Mouse (Mus musculus): ENCODE measurements around the gene Mrpl24.

DNA sequence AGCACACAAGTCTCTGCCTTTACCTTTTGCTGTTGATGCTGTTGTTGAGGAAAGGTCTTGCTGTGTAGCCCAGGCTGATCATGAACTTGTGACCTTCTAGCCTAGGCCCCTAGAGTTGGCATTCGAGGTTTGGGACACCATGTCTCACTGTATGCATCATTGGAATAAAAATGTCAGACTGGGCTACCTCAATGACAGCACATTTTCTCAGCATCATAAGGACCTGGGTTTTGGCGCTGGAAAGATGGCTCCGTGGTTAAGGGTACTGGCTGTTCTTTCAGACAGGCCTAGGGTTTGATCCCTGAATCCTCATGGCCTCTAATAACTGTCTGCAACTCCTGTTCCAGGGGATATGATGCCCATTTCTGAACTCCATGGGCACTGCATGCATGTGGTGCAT is 19.5 kb upstream of the Mrpl24 start:
- no peak for TF ChIP-seq UBTF (IDR thresholded peaks at IDR 0.05; ENCODE audit: low read depth, low read length)
- no peak for TF ChIP-seq MAFK (IDR thresholded peaks at IDR 0.05; ENCODE audit: insufficient replicate concordance, low read length)
- no peak for TF ChIP-seq MXI1 (IDR thresholded peaks at IDR 0.05; ENCODE audit: low read depth, low read length)
- TF ChIP-seq USF1 (IDR thresholded peaks at IDR 0.05; ENCODE audit: low read depth, low read length): no peak
- TF ChIP-seq CHD2 (IDR thresholded peaks at IDR 0.05; ENCODE audit: low read length): no peak
- no peak for TF ChIP-seq CTCF (conservative IDR thresholded peaks at IDR 0.05 in 1 of 2, IDR thresholded peaks at IDR 0.05 in 1 of 2; ENCODE audit: low read depth in 2 of 2, low read length in 2 of 2)
- TF ChIP-seq MYC (IDR thresholded peaks at IDR 0.05; ENCODE audit: low read depth, low read length): no peak
- TF ChIP-seq EP300 (IDR thresholded peaks at IDR 0.05; ENCODE audit: low read length): no peak
- no peak for TF ChIP-seq POLR2A (IDR thresholded peaks at IDR 0.05; ENCODE audit: low read depth, low read length)
- no peak for TF ChIP-seq ZNF384 (IDR thresholded peaks at IDR 0.05; ENCODE audit: low read depth, low read length)
- TF ChIP-seq ZMIZ1 (IDR thresholded peaks at IDR 0.05; ENCODE audit: low read depth, low read length): no peak
- no peak for TF ChIP-seq USF2 (conservative IDR thresholded peaks at IDR 0.05; ENCODE audit: low read depth, low read length)
